Comparison of ENCODE assay signal across 10 mouse cellular contexts in genomic region chr15:94326626-94327025, GRCm38 (mm10).
"Had no signal": no experiment of that assay in that cellular context is flagged by ENCODE, and none has a peak within 500 bp of the region (broad histone marks: within the 10 kb centered on the region; RNA-seq: fewer than 3 reads in every experiment).

No protein-coding gene starts in this region.

- H3K4me1 ChIP-seq: liver, embryonic 13.5 days had no signal

- H3K4me2 ChIP-seq: liver, embryonic 13.5 days; midbrain, embryonic 12.5 days had no signal

- H3K27me3 ChIP-seq: liver, embryonic 13.5 days; midbrain, embryonic 12.5 days had no signal

- DNase-seq: layer of hippocampus, postnatal 36 days; liver, embryonic 13.5 days; thymus, adult 2 months; thymus, postnatal 14 days; thymus, postnatal 4 days had no signal

- H3K4me3 ChIP-seq: left cerebral cortex, adult 2 months; liver, embryonic 13.5 days; midbrain, embryonic 12.5 days; myocyte had no signal

- ATAC-seq: midbrain, embryonic 16.5 days had no signal

- H3K27ac ChIP-seq: left cerebral cortex, adult 2 months; liver, embryonic 13.5 days; midbrain, embryonic 12.5 days; stomach, postnatal 0 days had no signal

- H3K9ac ChIP-seq: liver, embryonic 13.5 days; midbrain, embryonic 12.5 days had no signal

- H3K9me3 ChIP-seq: midbrain, embryonic 12.5 days had no signal

- H3K36me3 ChIP-seq: liver, embryonic 13.5 days; midbrain, embryonic 12.5 days had no signal
